Mouse (Mus musculus) G1E (cell line): ENCODE measurements at regions not wholly inside any gene's neighbourhood (a gene's known extent, or its start where the extent isn't known, plus 50 kb on each side); places are given as distances from the start of the nearest gene placed in this dataset.

ENCODE experiments used
- CTCF ChIP-seq: IDR thresholded peaks from 2 replicates; pipeline ENCODE4 v1.5.1; 2012; ENCODE audit warnings: low read depth, low read length, inconsistent platforms, mixed read lengths
- GATA1 ChIP-seq: IDR thresholded peaks from 2 replicates; pipeline ENCODE4 v1.6.1; 2012; ENCODE audit warnings: borderline replicate concordance, low read length, inconsistent platforms, mixed read lengths
- GATA2 ChIP-seq: IDR thresholded peaks from 2 replicates; pipeline ENCODE4 v1.6.1; 2012; ENCODE audit warnings: low read depth, low read length, inconsistent platforms, borderline replicate concordance
- POLR2AphosphoS5 ChIP-seq: IDR thresholded peaks from 2 replicates; pipeline ENCODE4 v1.6.1; 2012; ENCODE audit warnings: low read depth, low read length, inconsistent platforms; ENCODE audit not compliant: insufficient replicate concordance
- TAL1 ChIP-seq: conservative IDR thresholded peaks from 2 replicates; pipeline ENCODE4 v1.6.1; 2012; ENCODE audit warnings: low read depth, low read length, inconsistent platforms, mixed read lengths

- TF ChIP-seq CTCF = no peak
- no peak for TF ChIP-seq POLR2AphosphoS5
- TF ChIP-seq TAL1 = no peak
- TF ChIP-seq GATA2 = no peak
- TF ChIP-seq GATA1 = no peak
Observed at GRCm38 (mm10) chr2:92807404-92807803, 107.5 kb upstream of the Syt13 start.
